Mouse (Mus musculus) common myeloid progenitor, adult 5-6 weeks (primary cell): ENCODE measurements around the gene Glce. TPM values are rescaled to one million over a fixed set of nuclear protein-coding genes. Genes with fewer than 3 reads are reported as not detected.

Experiments used
- total RNA-seq: library from RNA; stranded (forward); fragments of 200-1000, 187-1606 nt; gene quantifications from 2 replicates; pipeline ENCODE4 v1.2.3, GENCODE M21; 2017

Glce gene
- total RNA-seq, 1 experiment from 2014 or later = 11.6 TPM

Other genes with a start within 250 kb of the Glce start
- gene Rplp1, start 208.1 kb downstream of the Glce start, total RNA-seq = 4,884 and 5,218 TPM in 2 replicates
- gene Kif23, start 175.9 kb downstream of the Glce start, total RNA-seq = 229 and 241 TPM in 2 replicates
- gene Paqr5, start 95.8 kb downstream of the Glce start, total RNA-seq = 0.68 and 2.4 TPM in 2 replicates
- not detected in 2 replicates for gene Spesp1, start 159.6 kb upstream of the Glce start, total RNA-seq
- 731 and 775 TPM in 2 replicates for gene Anp32a, start 218.6 kb upstream of the Glce start, total RNA-seq